Mouse (Mus musculus): ENCODE results near the gene Cyb5r1. TPM values are rescaled to one million over a fixed set of nuclear protein-coding genes. Genes with fewer than 3 reads are reported as not detected.

The Cyb5r1 gene
- polyA plus RNA-seq, 1 experiment from 2014 or later: 67.3 TPM

GRCm38 (mm10) chr1:134460294-134461284 lies 55.2 kb downstream of the Cyb5r1 start:
- Histone ChIP-seq H3K36me3 (ENCODE audit: inconsistent target) (no peaks in the 10 kb centered on the region), H3K4me3 (ENCODE audit: inconsistent target) (no peak overlapping the region), H3K27ac (no peak overlapping the region), H3K79me2 (ENCODE audit: inconsistent target) (no peaks in the 10 kb centered on the region)
- WGBS (ENCODE audit: missing documents): 93% methylated on average over 1 of the region's 1 CpGs

Other genes with a start within 250 kb of the Cyb5r1 start
- gene Chil1, start 223.4 kb upstream of the Cyb5r1 start, polyA plus RNA-seq (2018): 0.44 to 1.8 TPM (median 0.55 TPM) in 3 replicates
- not detected in 3 replicates for gene Mybph, start 212.1 kb upstream of the Cyb5r1 start, polyA plus RNA-seq (2018)
- gene Adora1, start 170.1 kb upstream of the Cyb5r1 start, polyA plus RNA-seq (2018): not detected in 3 replicates
- not detected in 3 replicates for gene Myog, start 115.6 kb upstream of the Cyb5r1 start, polyA plus RNA-seq (2018)
- 5.1 to 8.5 TPM (median 6.0 TPM) in 3 replicates for gene Ppfia4, start 72.6 kb upstream of the Cyb5r1 start, polyA plus RNA-seq (2018)
- 31.9 to 35.6 TPM (median 34.8 TPM) in 3 replicates for gene Tmem183a, start 43.6 kb upstream of the Cyb5r1 start, polyA plus RNA-seq (2018)
- gene 4933406M09Rik, start 19.6 kb upstream of the Cyb5r1 start, polyA plus RNA-seq (2018): not detected in 3 replicates
- 121 to 204 TPM (median 153 TPM) in 3 replicates for gene Adipor1, start 9.8 kb downstream of the Cyb5r1 start, polyA plus RNA-seq (2018)
- 2.9 to 3.4 TPM (median 3.1 TPM) in 3 replicates for gene Klhl12, start 50.0 kb downstream of the Cyb5r1 start, polyA plus RNA-seq (2018)
- gene Rabif, start 89.1 kb downstream of the Cyb5r1 start, polyA plus RNA-seq (2018): 11.5 to 14.8 TPM (median 14.4 TPM) in 3 replicates
- gene Mgat4e, start 144.1 kb downstream of the Cyb5r1 start, polyA plus RNA-seq (2018): not detected in 3 replicates
- 2.8 to 4.8 TPM (median 4.1 TPM) in 3 replicates for gene Kdm5b, start 154.6 kb downstream of the Cyb5r1 start, polyA plus RNA-seq (2018)
- not detected in 3 replicates for gene Syt2, start 241.1 kb downstream of the Cyb5r1 start, polyA plus RNA-seq (2018)